Mouse (Mus musculus) small intestine, adult 2 months (tissue): Measurements from ENCODE around the gene Acd.

Source experiments
- CTCF ChIP-seq: fragments of 200-500 bp; IDR thresholded peaks from 2 replicates; pipeline ENCODE4 v1.5.1; 2012; ENCODE audit warnings: low read depth, mild to moderate bottlenecking, control low read depth, inconsistent platforms, low read length, moderate library complexity, mixed read lengths; ENCODE audit not compliant: insufficient replicate concordance, insufficient read length; ENCODE audit errors: extremely low read depth
- POLR2A ChIP-seq: fragments of 200-500 bp; IDR thresholded peaks from 2 replicates; pipeline ENCODE4 v1.6.1; 2012; ENCODE audit warnings: low read depth, mild to moderate bottlenecking, control low read depth, inconsistent platforms, low read length, moderate library complexity

DNA sequence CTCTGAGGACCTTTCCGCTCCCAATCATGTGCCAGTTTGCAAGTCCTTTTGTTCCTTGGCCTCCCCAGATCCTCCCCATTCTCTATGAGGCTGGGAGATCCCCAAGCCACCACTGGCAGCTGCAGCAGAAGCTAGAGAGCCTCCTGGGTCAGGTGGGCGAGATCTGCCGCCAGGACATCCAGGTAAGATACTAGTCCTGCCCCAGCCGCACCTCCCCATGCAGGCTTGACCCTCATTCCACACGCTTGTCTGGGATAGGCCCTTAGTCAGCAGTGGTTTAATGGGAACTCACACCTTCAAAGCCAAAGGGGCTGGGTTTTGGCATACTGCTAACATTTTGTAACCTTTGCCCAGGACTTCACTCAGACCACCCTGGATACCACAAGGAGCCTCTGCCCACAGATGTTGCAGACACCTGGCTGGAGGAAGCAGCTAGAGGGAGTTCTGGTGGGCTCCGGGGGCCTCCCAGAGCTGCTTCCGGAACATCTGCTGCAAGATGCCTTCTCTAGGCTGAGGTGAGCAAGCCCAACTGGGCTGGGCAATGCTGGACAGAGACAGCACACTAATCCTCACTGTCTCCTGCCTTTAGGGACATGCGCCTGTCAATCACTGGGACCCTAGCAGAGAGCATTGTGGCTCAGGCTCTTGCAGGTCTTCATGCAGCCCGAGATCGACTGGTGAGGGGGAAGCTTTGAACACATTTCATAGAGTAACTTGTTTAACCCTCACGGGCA lies 8.3 kb downstream of the Acd start:
- TF ChIP-seq CTCF (no peak), POLR2A (no peak)
